Mouse (Mus musculus) liver, adult (tissue): Measurements from ENCODE around the gene Lrrc72.

Experiments
- GATA4 ChIP-seq: IDR thresholded peaks from 2 replicates; pipeline ENCODE4 v1.6.1; 2014; ENCODE audit warnings: mild to moderate bottlenecking, low read length; ENCODE audit not compliant: insufficient replicate concordance

The Lrrc72 gene

DNA sequence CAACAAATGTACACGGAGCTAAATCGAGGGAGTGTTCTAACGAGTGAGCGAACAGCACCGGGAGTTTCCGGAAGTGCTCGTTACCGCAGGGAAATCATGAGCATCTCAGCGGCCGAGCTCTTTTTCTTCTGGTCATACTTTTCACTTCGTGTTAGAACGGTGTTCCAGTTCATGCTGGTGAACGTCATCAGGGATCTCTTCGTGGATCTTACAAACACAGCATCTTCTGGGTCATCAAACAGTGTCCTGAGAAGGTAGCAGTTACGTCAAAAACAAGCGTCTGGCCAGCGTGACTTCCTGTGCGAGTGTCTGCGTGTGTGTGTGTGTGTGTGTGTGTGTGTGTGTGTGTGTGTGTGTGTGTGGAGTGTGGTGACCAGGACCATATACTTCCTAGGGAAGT is 44.7 kb downstream of the Lrrc72 start:
- no peak for TF ChIP-seq GATA4

DNA sequence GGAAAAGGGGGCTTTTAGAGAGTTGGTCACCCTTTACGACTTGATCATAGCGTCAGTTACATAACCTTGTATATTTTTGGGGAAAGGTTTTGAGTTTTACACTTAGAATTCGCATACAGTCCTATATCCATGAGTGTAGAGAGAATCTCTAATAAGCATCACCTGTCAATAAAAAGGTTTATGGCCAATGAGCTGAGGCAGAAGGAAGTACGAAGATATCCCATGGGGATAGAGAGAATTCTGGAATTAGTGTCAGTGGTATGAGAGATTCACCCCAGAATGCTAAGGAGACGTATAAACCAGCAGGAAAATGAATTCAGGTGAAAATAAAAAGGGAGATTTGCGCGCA is 45.4 kb downstream of the Lrrc72 start:
- TF ChIP-seq GATA4: no peak

DNA sequence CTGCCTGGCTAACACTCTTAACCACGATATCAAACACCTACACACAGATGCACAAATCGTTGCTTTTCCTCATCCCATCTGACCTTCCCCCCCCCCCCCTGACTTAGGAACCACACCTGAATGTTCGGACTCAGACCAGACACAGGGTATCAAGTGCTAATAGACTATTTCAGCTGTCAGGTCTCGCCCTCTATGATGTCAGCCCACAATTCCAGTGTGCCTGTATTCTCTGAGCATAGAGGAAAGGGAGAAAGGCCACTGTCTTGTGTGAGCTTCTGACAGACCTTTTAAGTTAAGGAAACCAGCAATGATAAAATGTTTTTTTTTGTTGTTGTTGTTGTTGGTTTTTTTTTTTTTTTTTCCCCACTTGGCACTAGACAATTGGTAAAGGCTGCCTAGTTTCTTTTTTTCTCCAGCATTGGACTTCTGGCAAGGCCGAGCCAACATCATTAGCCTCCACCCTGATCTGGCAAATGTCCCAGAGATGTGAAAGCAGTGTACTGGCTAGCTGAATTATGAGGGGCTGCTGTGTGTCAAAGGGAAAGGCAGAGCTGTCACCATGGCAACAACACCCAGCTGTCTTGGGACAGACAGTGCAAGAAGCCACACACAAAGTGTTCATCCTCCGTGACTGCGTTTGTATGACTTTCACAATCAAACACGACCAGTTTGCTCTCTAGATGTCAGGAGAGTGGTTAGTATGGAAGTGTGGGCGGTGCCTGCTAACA is 46.0 kb downstream of the Lrrc72 start:
- no peak for TF ChIP-seq GATA4

DNA sequence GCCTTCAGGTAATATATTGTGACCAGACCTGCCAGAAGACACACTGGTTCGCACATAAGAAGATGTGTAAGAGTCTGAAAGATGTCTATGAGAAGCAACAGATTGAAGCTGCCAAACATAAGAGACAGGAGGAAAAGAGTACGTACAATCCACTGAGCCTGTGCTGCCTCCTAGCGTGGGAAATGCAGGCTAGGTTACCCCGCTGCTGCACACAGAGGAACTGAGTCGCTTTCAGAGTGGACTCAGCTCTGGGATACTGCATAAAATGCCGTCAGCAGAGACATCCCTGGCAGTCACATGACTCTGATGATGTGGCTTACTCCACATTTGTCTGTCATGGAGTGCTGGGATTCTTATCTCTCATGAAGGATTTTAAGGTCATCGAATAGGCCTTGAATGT is 58.2 kb downstream of the Lrrc72 start:
- TF ChIP-seq GATA4: no peak

DNA sequence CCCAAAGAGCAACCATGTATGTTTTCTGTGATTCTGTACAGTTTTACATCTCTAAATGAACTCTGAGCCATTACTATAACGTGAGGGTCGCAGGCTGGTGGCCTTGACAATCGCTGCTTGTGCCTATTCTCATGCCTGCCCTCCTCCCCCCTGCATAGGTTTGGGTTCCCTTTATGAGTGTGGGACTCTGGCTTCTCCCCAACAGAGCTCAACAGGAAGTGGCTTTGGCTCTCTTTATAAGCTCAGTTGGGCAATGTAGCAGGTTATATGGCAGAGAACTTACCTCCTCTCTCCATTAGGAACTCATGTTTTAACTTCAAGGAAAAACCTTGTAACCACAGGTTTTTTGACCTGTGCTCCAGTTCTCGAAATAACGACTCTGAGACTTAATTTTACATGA is 62.9 kb downstream of the Lrrc72 start:
- TF ChIP-seq GATA4: no peak

DNA sequence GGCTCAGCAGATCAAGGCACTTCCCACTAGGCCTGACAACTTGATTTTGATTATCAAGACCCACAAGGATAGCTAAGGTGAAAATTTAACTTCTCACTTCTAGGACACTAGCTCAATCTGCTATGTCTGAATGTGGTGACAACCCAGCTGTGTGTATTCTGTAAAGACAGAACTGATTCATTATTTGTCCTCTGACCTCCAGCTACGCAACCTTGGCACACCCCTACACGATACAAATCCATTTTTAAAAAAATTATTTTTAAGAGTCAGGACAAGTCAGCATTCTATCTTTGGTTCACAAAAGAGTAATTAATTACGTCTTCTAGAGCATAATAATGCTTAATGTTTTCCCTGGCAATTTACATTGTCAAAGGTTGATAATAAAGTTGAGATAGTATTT is 63.6 kb downstream of the Lrrc72 start:
- TF ChIP-seq GATA4: no peak

DNA sequence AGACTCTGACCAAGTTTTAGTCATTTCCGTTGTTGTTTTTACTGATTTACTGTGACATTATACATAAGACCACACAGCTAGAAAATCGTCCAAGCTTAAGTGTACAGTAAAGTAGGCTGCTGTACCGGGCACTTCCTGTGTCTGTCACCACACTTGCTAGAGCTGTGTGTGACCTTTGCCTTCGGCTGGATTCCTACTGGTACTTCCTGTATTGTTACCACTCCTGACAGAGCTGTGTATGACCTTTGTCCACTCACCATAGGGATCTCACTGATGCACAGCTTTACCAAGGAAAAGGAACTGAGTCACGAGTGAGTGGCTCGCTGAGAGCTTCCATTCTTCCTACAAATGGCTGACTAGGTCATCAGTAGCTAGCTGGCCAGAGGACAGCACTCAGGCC is 66.1 kb downstream of the Lrrc72 start:
- TF ChIP-seq GATA4: no peak

DNA sequence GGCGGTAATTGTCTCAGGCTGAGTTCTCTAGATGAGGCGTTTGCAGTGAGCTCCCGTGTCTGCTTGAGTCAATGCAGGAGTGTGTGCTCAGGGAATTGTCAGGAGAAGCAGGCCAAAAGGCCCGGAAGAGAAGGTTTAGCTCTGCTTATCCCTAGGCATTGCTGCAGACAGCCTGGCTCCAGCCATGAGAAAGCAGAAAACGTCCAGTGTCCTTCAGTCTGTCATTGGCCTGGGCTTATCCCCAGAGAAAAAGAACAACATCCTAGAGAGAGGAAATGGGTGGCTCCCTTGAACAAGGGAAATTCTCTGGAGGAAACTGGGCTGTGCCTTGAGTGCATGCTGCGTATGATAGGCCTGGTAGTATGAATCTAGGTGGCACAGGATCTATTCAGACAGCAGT is 70.6 kb downstream of the Lrrc72 start:
- peak; percentile 64; the same call in 1 of the 2 replicates for TF ChIP-seq GATA4

DNA sequence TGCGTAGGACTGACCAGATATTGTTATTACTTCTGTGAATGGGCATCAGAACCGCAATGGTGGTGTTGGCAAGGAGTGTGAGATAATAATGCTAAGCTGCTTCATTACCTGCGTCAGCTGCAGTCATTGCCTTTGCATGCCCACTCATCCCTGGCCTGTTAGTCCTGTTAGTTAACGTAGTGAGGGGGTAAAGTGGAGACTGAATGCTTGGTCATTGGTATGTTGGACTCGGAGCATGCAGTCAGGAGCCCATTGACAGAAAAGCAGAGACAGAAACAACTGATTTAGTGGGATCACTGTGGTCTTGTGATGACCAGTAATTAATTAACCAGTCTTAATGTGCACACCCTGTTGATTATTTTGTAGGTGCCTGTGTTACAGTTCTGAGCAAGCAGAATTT is 76.0 kb downstream of the Lrrc72 start:
- TF ChIP-seq GATA4: no peak

DNA sequence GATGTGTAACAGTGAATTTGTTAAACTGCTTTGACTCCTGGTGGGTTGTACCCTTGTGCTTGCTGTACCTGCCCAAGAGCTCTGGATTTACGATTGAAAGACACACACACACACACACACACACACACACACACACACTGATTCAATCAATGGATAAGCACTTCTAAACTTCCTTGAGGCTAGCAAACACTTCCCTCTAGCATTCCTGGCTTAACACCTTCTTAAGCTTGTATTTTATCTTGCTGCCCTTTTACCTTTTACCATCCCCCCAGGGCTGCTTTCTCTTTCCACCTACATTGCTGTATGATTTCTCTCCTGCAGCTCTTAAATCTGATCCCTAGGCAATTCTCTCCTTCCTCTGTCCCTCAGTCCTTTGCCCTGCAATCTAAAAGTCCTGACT is 87.9 kb downstream of the Lrrc72 start:
- no peak for TF ChIP-seq GATA4

DNA sequence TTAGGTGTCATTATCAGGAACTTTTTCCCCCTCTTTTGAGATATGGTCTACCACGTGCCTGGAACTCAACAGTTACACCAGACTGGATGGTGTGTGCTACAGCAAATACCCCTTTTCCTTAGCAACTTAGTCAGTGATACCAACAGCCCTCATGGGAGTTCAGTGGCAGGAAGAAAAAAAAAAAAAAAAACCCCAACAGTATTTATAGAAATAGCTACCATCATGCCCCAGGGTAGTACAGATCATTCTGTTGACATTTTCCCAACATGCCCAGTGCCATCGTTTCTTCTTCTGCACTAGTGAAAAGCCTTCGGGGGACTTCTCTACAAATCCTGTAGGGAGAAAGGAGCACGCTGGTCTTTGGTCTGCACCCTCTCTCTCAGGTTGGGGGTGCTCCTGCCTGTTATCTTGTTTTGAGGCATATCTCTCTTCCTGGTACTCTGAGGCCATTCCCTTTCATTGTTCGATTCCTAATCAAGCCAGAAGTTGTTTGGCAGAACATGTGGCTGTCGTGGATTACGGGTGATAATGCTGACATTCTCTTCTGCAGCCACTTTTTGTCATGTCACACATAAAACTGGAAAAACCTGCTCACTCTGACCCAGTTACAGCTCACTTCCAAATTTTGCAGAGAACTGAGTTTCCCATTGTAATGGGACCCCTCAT is 88.9 kb downstream of the Lrrc72 start:
- TF ChIP-seq GATA4: no peak; the same call in 1 of the 2 replicates
